In the genomic region with DNA sequence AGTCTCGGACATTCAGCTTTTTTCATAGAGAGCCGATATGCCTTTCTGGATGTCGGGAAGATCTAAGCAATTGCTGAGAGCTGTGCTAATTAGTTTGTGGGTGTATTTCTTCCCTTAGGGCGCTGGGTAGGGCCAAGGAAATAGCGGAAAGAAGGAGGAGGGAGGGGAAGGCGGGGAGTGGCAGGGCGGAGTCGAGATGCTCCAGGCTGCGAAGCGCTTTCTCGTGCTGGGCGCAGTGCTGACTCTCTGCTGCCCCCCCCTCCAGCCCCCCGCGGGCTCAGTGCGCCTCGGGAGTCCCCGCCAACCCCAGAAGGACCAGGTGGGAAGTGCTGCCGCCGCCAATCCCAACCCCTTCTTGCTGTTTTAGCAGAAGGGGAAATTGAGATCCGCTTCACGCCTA, we compare ENCODE assay signal across 8 mouse cellular contexts. TPM values are rescaled to one million over a fixed set of nuclear protein-coding genes. Genes with fewer than 3 reads are reported as not detected.
DNase-seq lines count a peak whose midpoint lies in the region; ATAC-seq and TF ChIP-seq lines count a peak whose summit lies in the region.

No protein-coding gene starts in this region.

- peaks cover 4% of the 10 kb centered on the region; the same call in 1 of the 2 replicates for H3K4me1 ChIP-seq in spleen, adult 2 months (ENCODE audit: control insufficient read depth, insufficient read depth, insufficient read length)
- H3K4me1 ChIP-seq in forebrain, embryonic 16.5 days (replicated peaks; ENCODE audit: control insufficient read depth, insufficient read depth, low read length), result peaks cover 35% of the 10 kb centered on the region
- no peaks in the 10 kb centered on the region for H3K4me1 ChIP-seq in intestine, postnatal 0 days (replicated peaks; ENCODE audit: control insufficient read depth, insufficient read depth, low read length)

- 0 out of 2 replicates have a peak overlapping the region, but pooled peaks have one; percentile 9 for H3K4me3 ChIP-seq in spleen, adult 2 months (ENCODE audit: extremely low read depth, insufficient read depth, insufficient read length)
- peak overlapping the region; percentile 39 for H3K4me3 ChIP-seq in forebrain, embryonic 16.5 days (replicated peaks; ENCODE audit: low read length)
- peak overlapping the region; percentile 49 for H3K4me3 ChIP-seq in intestine, postnatal 0 days (ENCODE audit: low read depth, low read length)

- no peak overlapping the region for H3K9ac ChIP-seq in forebrain, embryonic 16.5 days (replicated peaks; ENCODE audit: low read depth, low read length)
- H3K9ac ChIP-seq in intestine, postnatal 0 days (ENCODE audit: low read depth, low read length), result no peak overlapping the region

- no peaks in the 10 kb centered on the region for H3K9me3 ChIP-seq in forebrain, embryonic 16.5 days (ENCODE audit: control insufficient read depth, low read length)
- no peaks in the 10 kb centered on the region for H3K9me3 ChIP-seq in intestine, postnatal 0 days (ENCODE audit: control insufficient read depth)

- no peaks in the 10 kb centered on the region for H3K36me3 ChIP-seq in spleen, adult 2 months (ENCODE audit: control insufficient read depth, insufficient read depth, low read length)
- no peaks in the 10 kb centered on the region for H3K36me3 ChIP-seq in forebrain, embryonic 16.5 days (ENCODE audit: control insufficient read depth, insufficient read depth)
- no peaks in the 10 kb centered on the region for H3K36me3 ChIP-seq in intestine, postnatal 0 days (ENCODE audit: control insufficient read depth, insufficient read depth)

- peak; percentile 63 for ATAC-seq in forebrain, embryonic 16.5 days
- no peak for ATAC-seq in intestine, postnatal 0 days

- no peak for TF ChIP-seq POLR2A in spleen, adult 2 months (IDR thresholded peaks at IDR 0.05; ENCODE audit: low read depth, low read length)

- H3K27ac ChIP-seq in spleen, adult 2 months (ENCODE audit: insufficient read depth, low read length), result no peak overlapping the region
- H3K27ac ChIP-seq in forebrain, embryonic 16.5 days (ENCODE audit: low read length), result no peak overlapping the region
- no peak overlapping the region for H3K27ac ChIP-seq in intestine, postnatal 0 days (ENCODE audit: low read depth, low read length)

- peak overlapping the region; percentile 59 for H3K4me2 ChIP-seq in forebrain, embryonic 16.5 days (ENCODE audit: low read length)
- peak overlapping the region; percentile 77 for H3K4me2 ChIP-seq in intestine, postnatal 0 days (replicated peaks; ENCODE audit: low read depth)

- peaks cover 6% of the 10 kb centered on the region; the same call in 1 of the 2 replicates for H3K27me3 ChIP-seq in spleen, adult 2 months (ENCODE audit: control insufficient read depth, insufficient read depth, low read length)
- H3K27me3 ChIP-seq in forebrain, embryonic 16.5 days (replicated peaks; ENCODE audit: control insufficient read depth, insufficient read depth, low read length), result peaks cover 53% of the 10 kb centered on the region
- peaks cover 56% of the 10 kb centered on the region for H3K27me3 ChIP-seq in intestine, postnatal 0 days (replicated peaks; ENCODE audit: control insufficient read depth, insufficient read depth, low read length)

- no peak for DNase-seq in spleen, adult 2 months (ENCODE audit: low read depth in 1 of 2, low spot score in 2 of 2)
- no peak for DNase-seq in spleen, postnatal 4 days (ENCODE audit: low spot score in 2 of 2)
- DNase-seq in lung, postnatal 36 days, result peak; percentile 43
- DNase-seq in thymus, postnatal 36 days, result no peak
- no peak for DNase-seq in thymus, postnatal 0 days (ENCODE audit: low spot score)
- DNase-seq in right cerebral cortex, postnatal 14 days, result no peak

- WGBS in spleen, adult 2 months, result 1% methylated on average over 21 of the region's 21 CpGs
- WGBS in forebrain, embryonic 16.5 days, result under 1% methylated on average over 14 of the region's 21 CpGs
- 1% methylated on average over 19 of the region's 21 CpGs for WGBS in intestine, postnatal 0 days

- no peak for TF ChIP-seq CTCF in spleen, adult 2 months (IDR thresholded peaks at IDR 0.05; ENCODE audit: extremely low read depth, insufficient read depth, insufficient read length, insufficient replicate concordance)
- no peak for TF ChIP-seq CTCF in intestine, postnatal 0 days (IDR thresholded peaks at IDR 0.05; ENCODE audit: low read depth)

RNA-seq across cellular contexts. Expression of a gene that starts 38.6 kb away (rescaled TPM):
- polyA plus RNA-seq in spleen, adult 2 months (2012; rRNA removed), result 7.8 and 8.3 TPM in 2 replicates
- 26.1 and 26.8 TPM in 2 replicates for polyA plus RNA-seq in forebrain, embryonic 16.5 days (2015; fragmentation: Nextera tagmentation; extraction: Ambion mirVana)
- polyA plus RNA-seq in intestine, postnatal 0 days (2015; fragmentation: Nextera tagmentation; extraction: Ambion mirVana), result 23.5 and 24.2 TPM in 2 replicates
- 31.1 and 36.8 TPM in 2 replicates for polyA plus RNA-seq in thymus, postnatal 0 days (2015; fragmentation: Nextera tagmentation; extraction: Ambion mirVana)

RNA-seq across cellular contexts. Expression of a gene that starts 38.9 kb away (rescaled TPM):
- polyA plus RNA-seq in spleen, adult 2 months (2012; rRNA removed), result 2.3 and 4.2 TPM in 2 replicates
- 9.7 and 9.9 TPM in 2 replicates for polyA plus RNA-seq in forebrain, embryonic 16.5 days (2015; fragmentation: Nextera tagmentation; extraction: Ambion mirVana)
- 1.8 TPM in 2 replicates for polyA plus RNA-seq in intestine, postnatal 0 days (2015; fragmentation: Nextera tagmentation; extraction: Ambion mirVana)
- polyA plus RNA-seq in thymus, postnatal 0 days (2015; fragmentation: Nextera tagmentation; extraction: Ambion mirVana), result 2.2 and 2.8 TPM in 2 replicates

RNA-seq across cellular contexts. Expression of a gene that starts 58.0 kb away (rescaled TPM):
- 0.32 and 0.34 TPM in 2 replicates for polyA plus RNA-seq in spleen, adult 2 months (2012; rRNA removed)
- polyA plus RNA-seq in forebrain, embryonic 16.5 days (2015; fragmentation: Nextera tagmentation; extraction: Ambion mirVana), result 0.09 and 0.13 TPM in 2 replicates
- 0.07 and 0.18 TPM in 2 replicates for polyA plus RNA-seq in intestine, postnatal 0 days (2015; fragmentation: Nextera tagmentation; extraction: Ambion mirVana)
- 1.1 and 1.3 TPM in 2 replicates for polyA plus RNA-seq in thymus, postnatal 0 days (2015; fragmentation: Nextera tagmentation; extraction: Ambion mirVana)

RNA-seq across cellular contexts. Expression of a gene that starts 58.3 kb away (rescaled TPM):
- 0.28 and 0.39 TPM in 2 replicates for polyA plus RNA-seq in spleen, adult 2 months (2012; rRNA removed)
- 0.05 TPM in 1 of 2 replicates, not detected in the other for polyA plus RNA-seq in forebrain, embryonic 16.5 days (2015; fragmentation: Nextera tagmentation; extraction: Ambion mirVana)
- 0.04 TPM in 1 of 2 replicates, not detected in the other for polyA plus RNA-seq in intestine, postnatal 0 days (2015; fragmentation: Nextera tagmentation; extraction: Ambion mirVana)
- 0.36 and 0.81 TPM in 2 replicates for polyA plus RNA-seq in thymus, postnatal 0 days (2015; fragmentation: Nextera tagmentation; extraction: Ambion mirVana)
